Mouse (Mus musculus): ENCODE measurements around the gene Btk. TPM values are rescaled to one million over a fixed set of nuclear protein-coding genes. Genes with fewer than 3 reads are reported as not detected.
"Not testable (repeated sequence)": the region's sequence is repeated elsewhere in the genome, so short reads cannot be mapped to it uniquely, and the experiment has no call there.

The Btk gene
- total RNA-seq, 4 experiments from 2014 or later = 0.97 to 2.0 (median 1.6) TPM

GRCm38 (mm10) chrX:134582270-134582669 is 1.1 kb downstream of the Btk start:
- no peak for DNase-seq (ENCODE audit: low spot score in 2 of 2)

DNA sequence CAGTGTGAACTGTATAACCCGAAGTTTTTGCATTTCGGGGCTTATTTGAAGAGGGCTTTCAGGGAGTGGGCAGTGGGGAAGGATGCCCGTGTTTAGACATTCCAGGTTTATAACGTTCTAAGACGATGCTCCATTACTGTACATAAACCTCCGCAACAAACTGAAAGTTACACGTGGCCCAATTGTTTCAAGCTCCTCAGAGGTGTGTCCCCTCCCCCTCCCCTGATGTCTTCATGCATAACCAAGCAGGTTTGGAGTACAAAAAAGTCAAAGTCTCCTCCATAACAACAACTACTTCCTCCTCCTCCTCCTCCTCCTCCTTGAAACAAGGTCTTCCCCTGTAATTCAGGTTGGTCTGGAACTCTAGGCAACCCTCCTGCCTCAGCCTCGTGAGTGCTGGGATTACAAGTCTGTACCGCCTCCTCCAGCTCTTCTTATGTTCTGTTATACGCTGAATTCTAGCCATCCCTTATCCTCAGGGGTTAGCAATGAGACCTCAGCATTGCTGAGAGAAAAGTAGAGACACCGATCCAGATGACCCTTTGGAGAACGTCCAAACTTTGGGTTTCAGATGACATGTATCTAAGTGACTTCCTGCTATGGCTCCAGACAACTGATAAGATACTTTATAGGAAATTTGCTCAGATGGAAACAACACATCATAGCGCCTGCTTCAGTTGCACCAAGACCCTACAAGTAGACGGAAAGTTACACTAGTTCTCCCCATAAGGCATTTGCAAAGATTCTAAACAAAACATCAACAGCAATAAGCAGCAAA is 2.7 kb downstream of the Btk start:
- no peak for DNase-seq (ENCODE audit: low spot score in 2 of 2)

DNA sequence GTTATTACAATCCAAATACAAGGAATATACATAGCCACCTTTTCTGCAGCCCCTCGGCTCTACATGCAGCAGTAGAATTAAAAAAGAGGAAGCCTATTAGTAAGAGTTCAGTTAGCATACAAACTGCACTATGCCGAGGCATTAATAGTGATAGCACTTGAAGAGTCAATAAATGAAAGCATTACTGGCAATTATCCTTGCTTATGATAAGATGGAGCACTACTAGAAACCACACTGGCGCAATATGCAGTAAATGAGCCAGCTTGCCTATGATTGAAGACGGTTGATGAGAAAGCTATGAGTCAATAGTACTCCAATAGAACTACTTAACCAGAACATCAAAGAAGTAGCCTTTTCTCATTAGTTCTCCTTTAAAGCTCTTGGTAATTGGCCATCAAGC is 5.5 kb downstream of the Btk start:
- no peak for DNase-seq (ENCODE audit: low spot score in 2 of 2)

- no peak for DNase-seq (ENCODE audit: low spot score in 2 of 2)
Measured at GRCm38 (mm10) chrX:134566536-134567222, 16.7 kb downstream of the Btk start.

GRCm38 (mm10) chrX:134564326-134564725 is 19.0 kb downstream of the Btk start:
- no peak for DNase-seq (ENCODE audit: low spot score in 2 of 2)

- no peak for DNase-seq (ENCODE audit: low spot score in 2 of 2)
Measured at GRCm38 (mm10) chrX:134554425-134554824, 28.9 kb downstream of the Btk start.

GRCm38 (mm10) chrX:134553326-134553725 is 30.0 kb downstream of the Btk start:
- DNase-seq (ENCODE audit: low spot score in 2 of 2) = no peak

DNA sequence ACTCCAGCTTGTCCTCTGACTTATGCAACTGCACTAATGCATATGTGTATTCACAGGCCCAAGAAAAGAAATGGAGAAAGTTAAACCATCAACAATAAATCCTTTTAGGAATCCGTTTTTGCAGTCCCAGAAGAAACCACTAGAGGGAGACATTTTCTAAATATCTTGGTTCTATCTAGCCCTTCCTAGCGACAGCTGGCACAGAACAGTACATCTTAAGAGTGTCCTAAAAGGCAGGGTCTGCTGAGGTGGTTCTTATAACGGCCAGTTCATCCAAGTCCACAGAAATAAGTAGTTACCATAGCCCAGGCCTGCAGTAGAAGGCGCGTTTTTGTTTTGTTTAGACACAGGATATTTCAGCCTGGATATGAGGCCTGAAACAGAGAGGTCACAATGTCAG is 32.5 kb downstream of the Btk start:
- no peak for DNase-seq (ENCODE audit: low spot score in 2 of 2)

GRCm38 (mm10) chrX:134547330-134547729 is 36.0 kb downstream of the Btk start:
- no peak for DNase-seq (ENCODE audit: low spot score in 2 of 2)

DNA sequence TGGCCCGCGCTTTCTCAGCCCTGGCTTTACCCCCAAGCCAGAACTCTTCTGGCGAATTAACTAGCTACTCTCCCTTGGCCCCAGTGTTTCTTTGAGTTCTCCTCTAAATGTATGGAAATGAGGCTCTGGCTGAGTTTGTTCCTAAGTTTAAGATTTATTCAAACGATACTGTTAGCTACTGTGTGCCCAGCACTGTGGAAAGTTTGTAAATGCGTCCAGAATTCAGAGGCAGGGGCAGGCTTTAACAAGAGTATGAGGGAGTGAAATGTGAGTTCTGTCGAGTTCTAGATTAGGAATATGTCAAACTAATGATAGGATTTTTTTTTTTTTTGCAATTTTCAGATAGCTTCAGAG is 41.4 kb downstream of the Btk start:
- DNase-seq (ENCODE audit: low spot score in 2 of 2) = no peak

DNA sequence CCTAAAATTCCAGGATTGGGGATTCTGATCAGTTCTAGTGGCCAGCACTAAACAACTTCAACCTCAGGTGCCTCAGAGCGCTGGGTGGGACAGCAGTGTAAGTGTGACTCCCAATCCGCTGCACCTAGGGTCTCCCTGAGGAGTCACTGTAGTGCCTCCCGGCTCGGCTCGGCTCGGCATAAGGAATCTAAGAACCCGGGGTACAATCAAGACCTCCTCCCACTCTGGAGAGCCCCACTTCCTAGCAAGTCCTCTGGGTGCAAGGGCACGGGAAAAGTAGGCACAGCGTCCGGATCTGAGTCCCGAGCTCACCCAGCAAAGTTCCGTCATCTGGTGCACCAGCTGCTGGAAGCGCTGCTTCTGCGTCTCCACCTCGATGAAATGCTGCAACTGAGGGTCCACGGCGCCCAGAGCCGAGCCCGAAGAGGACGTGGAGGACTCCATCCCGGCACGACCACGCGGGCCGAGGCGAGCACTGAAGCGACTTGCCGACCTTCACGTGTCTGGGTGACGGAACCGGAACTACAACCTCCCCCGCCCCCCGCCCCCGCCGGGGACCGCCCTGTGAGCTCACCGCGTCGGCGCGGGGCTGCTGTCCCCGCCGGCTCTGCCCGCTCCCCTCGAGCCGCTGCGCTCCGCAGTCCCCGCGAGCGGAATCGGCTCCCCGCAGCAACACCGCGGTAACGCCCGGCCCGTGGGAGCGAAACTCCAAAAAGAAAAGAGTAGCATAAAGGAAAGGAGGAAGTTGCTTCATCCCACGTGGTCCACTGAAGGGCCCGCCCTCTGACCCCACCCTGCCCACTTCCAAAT is 42.0 kb downstream of the Btk start, which contains the start of gene Timm8a1:
Gene Timm8a1, minus strand, starts transcription at position 721 of the 810 bp plus-strand sequence.
- peak; percentile 10 to 16 for DNase-seq (ENCODE audit: low spot score in 2 of 2)

DNA sequence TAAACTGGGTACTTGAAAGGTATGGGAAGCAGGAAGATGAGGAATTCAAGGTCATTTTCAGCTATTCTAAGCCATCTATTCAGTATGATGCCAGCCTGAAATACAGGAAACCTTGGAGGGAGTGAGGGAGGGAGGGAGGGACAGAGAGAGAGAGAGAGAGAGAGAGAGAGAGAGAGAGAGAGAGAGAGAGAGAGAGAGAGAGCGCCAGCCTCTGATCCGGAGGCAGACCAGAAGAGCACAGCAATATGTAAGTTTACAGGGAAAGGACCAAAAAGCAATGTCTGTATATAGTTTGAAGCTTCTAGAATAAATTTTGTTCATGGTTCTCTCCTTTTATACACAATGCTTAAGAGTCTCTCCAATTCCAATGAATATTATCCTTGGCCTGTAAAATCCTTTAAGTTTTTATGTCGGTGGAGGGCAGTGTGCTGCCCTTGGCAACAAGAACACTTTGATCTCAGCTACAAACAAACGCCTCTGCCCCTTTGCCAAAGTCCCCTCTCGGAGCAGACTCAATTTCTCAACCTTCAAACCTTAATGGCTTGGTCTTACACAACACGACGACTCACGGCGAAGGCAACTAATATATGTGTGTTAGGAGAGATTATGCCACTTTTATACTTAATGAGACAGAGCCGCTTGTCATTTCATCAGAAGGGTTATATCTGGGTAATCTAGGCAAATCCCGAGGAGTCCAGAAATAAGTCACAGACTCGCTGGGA is 42.8 kb downstream of the Btk start:
- no peak for DNase-seq (ENCODE audit: low spot score in 2 of 2)

DNA sequence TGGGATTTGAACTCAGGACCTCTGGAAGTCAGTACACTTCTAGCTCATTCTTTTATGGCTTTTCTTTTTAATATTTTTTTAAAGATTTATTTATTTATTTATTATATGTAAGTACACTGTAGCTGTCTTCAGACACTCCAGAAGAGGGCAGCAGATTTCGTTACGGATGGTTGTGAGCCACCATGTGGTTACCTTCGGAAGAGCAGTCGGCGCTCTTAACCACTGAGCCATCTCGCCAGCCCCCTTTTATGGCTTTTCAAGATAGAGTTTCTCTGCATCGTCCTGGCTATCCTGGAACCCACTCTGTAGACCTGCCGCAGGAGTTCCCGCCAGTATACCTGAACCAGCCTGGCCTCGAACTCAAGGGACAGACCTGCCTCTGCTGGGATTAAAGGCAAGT is 43.6 kb downstream of the Btk start:
- DNase-seq (ENCODE audit: low spot score in 2 of 2) = not testable (repeated sequence)

- no peak for DNase-seq (ENCODE audit: low spot score in 2 of 2)
Measured at GRCm38 (mm10) chrX:134533346-134533745, 50.0 kb downstream of the Btk start.

DNA sequence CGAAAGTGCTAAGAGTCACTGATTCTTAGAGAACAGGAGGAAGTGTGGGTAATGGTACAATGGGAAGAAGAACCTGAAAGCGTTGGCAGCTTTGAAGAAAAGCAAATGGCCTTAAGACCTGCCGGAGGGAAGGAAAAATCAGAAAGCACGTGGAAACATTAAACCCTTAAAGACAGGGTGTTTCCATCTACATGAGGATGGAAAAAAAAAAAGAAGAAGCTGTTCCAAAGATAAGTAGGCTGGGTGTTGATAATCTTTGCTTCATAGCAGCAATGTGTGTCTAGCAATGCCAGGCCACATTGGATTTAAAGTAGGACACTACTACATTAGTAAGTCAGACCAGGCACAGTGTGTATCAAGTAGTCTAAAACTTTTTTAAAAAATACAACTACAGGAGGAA is 58.1 kb downstream of the Btk start:
- no peak for DNase-seq (ENCODE audit: low spot score in 2 of 2)

DNA sequence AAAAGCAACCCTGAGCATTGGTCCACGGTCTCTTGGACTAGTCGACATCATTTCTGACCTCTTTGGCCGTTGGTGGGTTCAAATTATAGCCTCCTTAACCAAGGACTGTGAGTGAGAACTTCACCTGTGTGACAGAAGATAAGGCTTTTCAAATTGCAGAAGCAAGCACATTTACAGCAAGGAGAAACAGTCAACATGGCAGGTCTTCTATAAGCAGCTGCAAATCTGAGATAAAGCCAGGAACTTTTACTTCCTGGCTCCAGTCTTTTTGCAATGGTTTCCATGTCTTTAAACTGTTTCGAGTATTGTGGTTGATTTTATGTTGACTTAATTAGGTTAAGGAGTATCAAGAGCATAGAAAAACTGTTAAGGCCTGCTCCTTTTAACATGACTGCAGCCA is 59.6 kb downstream of the Btk start:
- no peak for DNase-seq (ENCODE audit: low spot score in 2 of 2)

- DNase-seq (ENCODE audit: low spot score in 2 of 2) = no peak
Measured at GRCm38 (mm10) chrX:134509473-134509872, 73.9 kb downstream of the Btk start.

GRCm38 (mm10) chrX:134507977-134508376 is 75.4 kb downstream of the Btk start:
- DNase-seq (ENCODE audit: low spot score in 2 of 2) = no peak

DNA sequence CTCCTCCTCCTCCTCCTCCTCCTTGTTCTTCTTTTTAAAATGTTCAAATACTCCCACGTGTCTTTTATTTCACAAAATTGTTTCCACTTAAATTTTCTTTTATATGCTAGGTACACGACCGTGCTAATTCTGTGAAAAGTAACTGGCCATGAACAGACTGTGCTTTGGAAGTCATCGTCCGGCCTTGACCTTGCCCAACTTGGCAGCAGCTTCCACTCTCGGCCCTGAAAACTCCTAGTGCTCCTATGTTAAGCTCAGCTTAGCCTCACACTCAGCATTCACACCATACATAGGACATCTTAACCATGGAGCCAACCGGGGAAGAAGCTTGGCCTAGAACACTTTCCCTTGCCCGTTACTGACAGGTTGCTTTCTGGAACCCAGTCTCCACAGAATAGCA is 82.7 kb downstream of the Btk start:
- DNase-seq (ENCODE audit: low spot score in 2 of 2) = no peak

All from left cerebral cortex, adult 8-10 months (tissue).